Mouse (Mus musculus) embryonic facial prominence, embryonic 10.5 days (tissue): ENCODE results near the gene Gpr18. TPM values are rescaled to one million over a fixed set of nuclear protein-coding genes. Genes with fewer than 3 reads are reported as not detected.
"Not testable (repeated sequence)": the region's sequence is repeated elsewhere in the genome, so short reads cannot be mapped to it uniquely, and the experiment has no call there.

Experiments
- DNase-seq: peaks from one replicate; pipeline ENCODE4 v3.0.0-alpha.2; 2017; ENCODE audit warnings: low spot score
- H3K27ac ChIP-seq: fragments of 300-500 bp; sonication (generic); replicated peaks from 2 replicates; pipeline ENCODE4 v1.5.1; 2016; ENCODE audit warnings: mild to moderate bottlenecking
- H3K27me3 ChIP-seq: fragments of 300-500 bp; sonication (generic); replicated peaks from 2 replicates; pipeline ENCODE4 v1.6.1; 2016; ENCODE audit warnings: low read depth, mild to moderate bottlenecking; ENCODE audit not compliant: poor library complexity, severe bottlenecking
- H3K36me3 ChIP-seq: fragments of 300-500 bp; sonication (generic); replicated peaks from 2 replicates; pipeline ENCODE4 v1.6.1; 2016; ENCODE audit warnings: mild to moderate bottlenecking, moderate library complexity
- H3K4me1 ChIP-seq: fragments of 300-500 bp; sonication (generic); 2 replicates; pipeline ENCODE4 v1.6.1; 2016
- H3K4me3 ChIP-seq: fragments of 300-500 bp; sonication (generic); 2 replicates; pipeline ENCODE4 v1.5.1; 2016; ENCODE audit warnings: mild to moderate bottlenecking, moderate library complexity
- H3K9me3 ChIP-seq: fragments of 300-500 bp; sonication (generic); 2 replicates; pipeline ENCODE4 v1.6.1; 2016; ENCODE audit warnings: mild to moderate bottlenecking
- WGBS: fragments of 180-500 bp; shearing (Covaris S2); methylation state at CpG from one replicate; pipeline ENCODE4 v1.1.7; 2016; 5-methylcytosine and 5-hydroxymethylcytosine counted together
- polyA plus RNA-seq: library from polyadenylated mRNA; unstranded; fragments of >200 nt; fragmentation: Nextera tagmentation; extraction: Ambion mirVana; gene quantifications from 2 replicates; pipeline ENCODE4 v1.2.1, GENCODE M21; 2016

Gene Gpr18
- polyA plus RNA-seq, 1 experiment from 2014 or later: 0.22 TPM

- no peak overlapping the region for H3K27ac ChIP-seq
- no peak for DNase-seq
- 0 out of 2 replicates have a peak, but pooled peaks cover 4% of the 10 kb centered on the region for H3K4me1 ChIP-seq
- H3K9me3 ChIP-seq: no peaks in the 10 kb centered on the region
- WGBS: 88% methylated on average over 1 of the region's 1 CpGs
- no peaks in the 10 kb centered on the region for H3K36me3 ChIP-seq
- no peak overlapping the region for H3K4me3 ChIP-seq
- H3K27me3 ChIP-seq: no peaks in the 10 kb centered on the region
Measured at GRCm38 (mm10) chr14:121872760-121873159, 42.8 kb downstream of the Gpr18 start.

- Histone ChIP-seq H3K27me3 (no peaks in the 10 kb centered on the region), H3K27ac (no peak overlapping the region), H3K9me3 (no peaks in the 10 kb centered on the region), H3K36me3 (no peaks in the 10 kb centered on the region), H3K4me1 (no peaks in the 10 kb centered on the region), H3K4me3 (no peak overlapping the region)
- DNase-seq: no peak
- WGBS: 88% methylated on average over 1 of the region's 1 CpGs
Measured at GRCm38 (mm10) chr14:121869111-121869510, 46.5 kb downstream of the Gpr18 start.

- H3K9me3 ChIP-seq: no peaks in the 10 kb centered on the region
- no peaks in the 10 kb centered on the region for H3K4me1 ChIP-seq
- WGBS: 78% methylated on average over 3 of the region's 3 CpGs
- no peaks in the 10 kb centered on the region for H3K27me3 ChIP-seq
- no peak overlapping the region for H3K4me3 ChIP-seq
- DNase-seq: no peak
- no peaks in the 10 kb centered on the region for H3K36me3 ChIP-seq
- no peak overlapping the region for H3K27ac ChIP-seq
Measured at GRCm38 (mm10) chr14:121866574-121866973, 49.0 kb downstream of the Gpr18 start.

- not testable (repeated sequence) for H3K4me1 ChIP-seq, H3K4me3 ChIP-seq, H3K27me3 ChIP-seq, H3K9me3 ChIP-seq, H3K36me3 ChIP-seq, H3K27ac ChIP-seq
- WGBS: 12% methylated on average over 2 of the region's 2 CpGs
- peak; percentile 62 for DNase-seq
Measured at GRCm38 (mm10) chr14:121865162-121865561, 50.4 kb downstream of the Gpr18 start.

Other genes starting within 250 kb of the Gpr18 start
- gene Dock9, start 117.9 kb downstream of the Gpr18 start, polyA plus RNA-seq: 4.0 and 4.1 TPM in 2 replicates
- gene Ubac2, start 37.2 kb downstream of the Gpr18 start, polyA plus RNA-seq: 70.5 and 73.4 TPM in 2 replicates
- 2.4 and 2.9 TPM in 2 replicates for gene Gpr183, start 49.4 kb upstream of the Gpr18 start, polyA plus RNA-seq
- not detected in 2 replicates for gene Timm8a2, start 118.9 kb upstream of the Gpr18 start, polyA plus RNA-seq
- gene Tm9sf2, start 191.3 kb upstream of the Gpr18 start, polyA plus RNA-seq: 120 and 124 TPM in 2 replicates